Mouse (Mus musculus): Measurements from ENCODE around the gene Ceacam15. TPM values are rescaled to one million over a fixed set of nuclear protein-coding genes. Genes with fewer than 3 reads are reported as not detected.
A peak's percentile ranks its signal among the peaks of the same experiment; 100 is the strongest.

Gene Ceacam15
- total RNA-seq, 2 experiments from 2014 or later: not detected

DNA sequence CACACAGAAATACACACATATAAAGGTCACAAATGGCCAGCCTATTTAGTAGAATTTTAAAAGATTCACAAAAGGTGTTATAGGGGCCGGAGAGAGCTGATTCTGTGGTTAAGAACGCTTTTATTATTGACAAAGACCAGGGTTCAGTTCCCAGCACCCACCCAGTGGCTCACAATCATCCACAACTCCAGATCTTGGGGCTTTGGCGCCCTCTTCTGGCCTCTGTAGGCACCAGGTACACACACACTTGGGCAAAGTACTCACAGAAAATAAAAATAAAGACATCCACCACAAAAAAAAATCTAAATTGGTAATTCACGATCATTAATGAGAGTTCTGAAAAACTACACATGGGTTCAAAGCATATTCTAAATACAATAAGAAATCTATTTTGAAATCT, 43.6 kb downstream of the Ceacam15 start:
- no peak for DNase-seq
- intact Hi-C loops (cut with DNase I): no loop called here

DNA sequence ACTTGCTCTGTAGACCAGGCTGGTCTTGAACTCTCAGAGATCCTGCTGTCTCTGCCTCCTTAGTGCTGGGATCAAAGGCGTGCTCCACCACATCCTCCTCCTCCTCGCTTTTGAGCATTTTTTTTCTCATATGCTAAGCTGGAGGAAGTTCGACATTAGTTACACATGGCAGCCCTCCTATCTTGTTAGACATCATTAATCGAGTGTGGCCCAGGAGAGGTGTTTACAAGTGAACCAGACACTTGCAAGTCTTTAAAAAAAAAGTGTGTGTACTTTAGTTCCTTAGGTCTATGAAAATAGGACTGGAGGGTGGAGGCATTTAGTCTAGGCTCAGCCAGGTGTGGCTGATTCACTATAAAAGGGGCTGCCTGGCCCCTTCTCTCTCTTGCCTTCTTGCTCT, 44.5 kb downstream of the Ceacam15 start:
- no peak for DNase-seq
- intact Hi-C loops (cut with DNase I): no loop called here

DNA sequence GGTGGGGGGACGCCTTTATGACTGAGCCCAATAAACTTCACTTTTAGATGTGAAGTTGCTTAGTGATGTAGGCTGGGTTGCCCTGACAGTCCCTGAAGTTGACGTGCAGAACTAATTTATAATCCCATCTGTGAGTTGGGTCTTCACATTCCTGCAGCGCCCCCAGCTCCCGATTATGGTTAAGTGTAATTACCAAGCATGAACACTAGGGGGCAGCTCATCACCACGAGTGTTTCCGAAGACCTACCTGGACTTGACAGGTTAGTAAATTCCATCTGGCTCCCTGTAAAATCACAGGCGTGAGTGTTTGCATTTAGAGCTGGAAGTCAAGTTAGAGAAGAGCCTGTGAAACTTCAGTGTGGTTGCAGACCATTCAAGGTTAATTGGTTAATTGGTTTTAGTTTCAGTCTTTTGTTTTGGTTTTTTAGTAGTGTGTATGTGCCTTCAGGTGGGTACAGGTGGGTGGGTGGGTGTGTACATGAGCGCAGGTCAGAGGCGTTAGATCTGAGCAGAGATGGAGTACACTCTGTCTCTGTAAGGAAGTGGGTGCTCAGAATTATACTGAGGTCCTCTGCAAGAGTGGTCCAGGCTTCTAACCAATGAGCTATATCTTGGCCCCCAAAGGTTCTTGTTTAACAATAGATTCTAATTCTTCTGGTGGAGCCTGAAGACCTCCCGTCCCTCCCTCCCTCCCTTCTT, 45.8 kb downstream of the Ceacam15 start:
- peak; percentile 47 to 57 for DNase-seq
- intact Hi-C loops (cut with DNase I): loop anchor here (2.0 kb wide), 1 partner anchor 179 kb away; no protein-coding TSS in a partner anchor

DNA sequence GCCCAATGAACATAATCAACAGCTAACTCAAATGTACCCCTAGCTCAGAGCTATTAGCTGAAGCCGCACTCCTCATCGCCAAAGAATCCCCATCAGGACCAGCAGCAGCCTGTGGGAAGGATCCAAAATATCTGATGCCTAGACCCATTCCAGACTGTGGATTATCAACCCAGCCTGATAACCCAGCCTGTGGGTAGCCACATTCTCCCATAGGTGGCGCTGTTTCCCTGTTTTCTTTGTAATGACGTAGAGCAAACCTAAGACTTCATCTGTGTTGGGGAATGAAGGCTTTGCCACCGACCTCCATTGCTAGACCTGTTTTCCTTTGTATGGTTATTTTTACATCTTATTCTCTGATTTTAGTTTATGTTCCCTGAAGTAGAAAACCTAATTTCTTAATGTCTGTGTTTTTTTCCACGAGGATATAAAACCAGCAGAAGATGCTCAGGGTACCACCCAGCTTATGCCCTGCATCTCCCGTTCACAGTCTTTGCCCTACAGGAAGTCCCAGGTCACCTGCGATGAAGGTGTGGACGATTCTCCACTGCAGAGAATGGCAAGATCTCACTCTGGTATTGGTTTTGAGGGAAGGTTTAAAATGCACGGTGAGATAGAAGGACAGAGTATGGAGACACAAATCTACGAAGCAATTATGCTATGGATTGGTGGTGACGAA, 47.3 kb downstream of the Ceacam15 start:
- intact Hi-C loops (cut with DNase I): loop anchor here (1.0 to 2.0 kb wide), 3 partner anchors 67 to 181 kb away; no protein-coding TSS in a partner anchor
- DNase-seq: peak; percentile 67 to 69

DNA sequence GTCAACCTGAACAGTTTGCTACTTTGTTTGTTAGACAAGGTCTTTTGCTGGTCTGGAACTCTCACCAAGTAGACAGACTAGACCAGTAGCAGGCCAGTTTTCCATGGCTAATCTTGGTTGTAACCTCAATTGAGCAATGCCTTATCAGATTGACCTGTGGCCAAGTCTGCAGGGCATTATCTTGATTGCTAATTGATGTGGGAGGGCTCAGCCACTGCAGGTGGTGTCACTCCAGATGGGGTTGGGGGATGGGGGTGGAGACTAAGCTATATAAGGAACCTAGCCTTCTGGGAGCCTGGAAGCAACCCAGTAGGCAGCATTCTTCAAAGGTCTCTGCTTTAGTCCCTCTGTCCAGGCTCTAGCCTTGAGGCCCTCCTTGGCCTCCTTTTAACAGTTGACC, 51.8 kb downstream of the Ceacam15 start:
- intact Hi-C loops (cut with DNase I): no loop called here
- DNase-seq: no peak

DNA sequence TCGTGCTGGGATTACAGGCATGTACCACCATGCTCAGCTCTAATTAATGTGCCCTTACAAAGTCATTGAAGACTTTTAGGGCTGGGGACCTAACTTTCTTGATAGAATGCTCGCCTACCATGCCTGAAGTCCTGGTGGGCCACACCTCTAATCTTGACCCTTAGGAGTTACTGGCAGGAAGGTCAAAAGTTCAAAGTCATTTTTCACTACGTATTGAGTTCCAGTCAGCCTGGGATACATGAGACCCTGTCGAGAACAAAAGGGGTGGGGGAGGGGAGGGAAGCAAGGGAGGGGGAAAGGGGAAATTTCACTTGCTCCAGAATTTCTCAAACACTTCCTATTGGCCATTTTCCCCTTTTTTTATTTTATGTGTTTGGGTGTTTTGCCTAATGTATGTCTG, 52.4 kb downstream of the Ceacam15 start:
- no peak for DNase-seq
- intact Hi-C loops (cut with DNase I): no loop called here

Other genes with a start within 250 kb of the Ceacam15 start
- gene Tmem160, start 222.9 kb downstream of the Ceacam15 start, total RNA-seq (2021): 10 to 100 TPM; 79.4 to 89.8 TPM
- not detected for gene Npas1, start 198.0 kb downstream of the Ceacam15 start, total RNA-seq (2021)
- gene Arhgap35, start 60.7 kb downstream of the Ceacam15 start, total RNA-seq (2021): 10 to 100 TPM; 32.0 to 35.1 TPM
- not detected for gene Ceacam9, start 46.2 kb upstream of the Ceacam15 start, total RNA-seq (2021)
- 10 to 100 TPM; 80.0 to 81.8 TPM for gene Ap2s1, start 62.7 kb upstream of the Ceacam15 start, total RNA-seq (2021)
- 10 to 100 TPM; 21.3 to 22.8 TPM for gene Slc1a5, start 105.6 kb upstream of the Ceacam15 start, total RNA-seq (2021)
- gene Strn4, start 140.2 kb upstream of the Ceacam15 start, total RNA-seq (2021): 10 to 100 TPM; 54.1 to 61.3 TPM
- gene Fkrp, start 141.0 kb upstream of the Ceacam15 start, total RNA-seq (2021): 10 to 100 TPM; 47.2 to 49.1 TPM
- 10 to 100 TPM; 17.8 to 19.3 TPM for gene Prkd2, start 167.2 kb upstream of the Ceacam15 start, total RNA-seq (2021)
- 10 to 100 TPM; 11.2 to 11.7 TPM for gene Dact3, start 199.6 kb upstream of the Ceacam15 start, total RNA-seq (2021)
- 1 to 10 TPM in 1 of 2 experiments, under 1 TPM in 1; 0.54 to 1.3 TPM for gene Gng8, start 216.1 kb upstream of the Ceacam15 start, total RNA-seq (2021)
- 1 to 10 TPM; 2.9 TPM for gene Ptgir, start 230.8 kb upstream of the Ceacam15 start, total RNA-seq (2021)
- 100 to 1,000 TPM; 182 to 193 TPM for gene Calm3, start 248.4 kb upstream of the Ceacam15 start, total RNA-seq (2021)